Mouse (Mus musculus) layer of hippocampus, adult 9-11 months (tissue): ENCODE data around the gene Glmp.
"Not testable (repeated sequence)": the region's sequence is repeated elsewhere in the genome, so short reads cannot be mapped to it uniquely, and the experiment has no call there.

Experiments
- DNase-seq: peaks from one replicate; pipeline ENCODE4 v3.0.0; 2022

Gene Glmp

DNA sequence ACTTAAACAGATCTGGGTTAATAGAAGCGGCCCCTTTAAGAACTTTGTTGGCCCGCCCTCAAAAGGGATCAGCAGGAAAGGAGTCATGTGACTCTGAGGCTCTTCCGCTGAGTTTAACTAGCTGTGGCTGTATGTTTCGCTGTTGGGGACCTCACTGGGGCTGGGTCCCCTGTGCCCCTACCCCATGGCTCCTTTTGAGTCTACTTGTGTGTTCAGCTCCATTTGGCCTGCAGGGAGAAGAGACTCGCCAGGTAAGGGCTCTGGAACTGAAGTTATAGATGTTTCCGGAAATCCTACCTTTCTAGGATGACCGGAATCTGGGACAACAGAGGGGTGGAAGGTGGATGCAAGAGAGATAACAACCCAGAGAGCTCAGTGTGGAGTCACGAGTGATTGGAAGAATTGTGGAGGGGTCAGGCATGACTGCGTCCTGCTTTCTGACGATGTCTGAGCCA lies at the start of gene Glmp:
Gene Glmp (plus strand): TSS at position 73 of the 455 bp plus-strand sequence.
- DNase-seq, result peak; percentile 59

DNA sequence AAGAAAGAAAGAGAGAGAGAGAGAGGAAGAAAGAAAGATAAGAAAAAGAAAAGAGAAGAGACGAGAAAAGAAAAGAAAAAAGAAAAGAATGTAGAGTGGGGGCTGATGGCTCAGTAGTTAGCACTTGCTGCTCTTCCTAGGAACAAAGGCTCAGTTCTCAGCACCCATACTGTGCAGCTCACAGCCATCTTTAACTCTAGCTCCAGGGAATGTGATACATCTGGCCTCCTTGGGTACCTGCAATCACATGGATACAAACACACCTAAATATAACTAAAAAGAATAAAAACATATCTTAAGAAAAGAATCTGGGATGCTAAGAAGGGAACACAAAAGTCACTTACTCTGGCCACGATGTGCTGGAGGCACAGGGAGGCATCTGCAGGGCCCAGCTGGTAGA lies 48.7 kb upstream of the Glmp start:
- DNase-seq, result no peak

DNA sequence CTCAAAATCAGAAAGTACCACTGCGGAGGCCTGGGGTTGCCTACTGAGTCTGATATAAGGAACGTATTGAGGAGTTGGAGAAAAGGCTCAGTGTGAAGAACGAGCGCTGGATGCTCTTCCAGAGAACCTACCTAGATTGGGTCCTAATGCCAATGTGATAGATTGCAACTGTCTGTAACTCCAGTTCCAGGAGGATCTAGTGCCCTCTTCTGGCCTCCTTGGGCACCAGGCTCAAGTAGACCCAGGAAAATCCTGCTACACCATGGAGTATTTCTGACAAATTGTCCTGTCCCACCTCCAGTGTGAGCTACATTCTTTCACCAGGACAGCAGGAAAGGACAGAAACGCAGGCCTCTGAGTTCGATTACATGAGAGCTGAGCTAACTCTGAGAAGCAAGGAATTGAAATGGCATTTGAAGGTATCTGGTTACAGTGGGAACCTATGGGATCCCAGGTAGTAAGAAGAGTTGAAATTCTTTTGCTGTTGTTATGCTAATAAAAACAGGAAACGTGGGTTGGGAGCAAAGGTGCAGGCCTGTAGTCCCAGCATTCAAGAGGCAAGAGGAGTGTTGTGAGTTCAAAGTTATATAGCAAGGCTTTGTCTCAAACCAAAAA lies 48.2 kb upstream of the Glmp start:
- peak; percentile 19 for DNase-seq

DNA sequence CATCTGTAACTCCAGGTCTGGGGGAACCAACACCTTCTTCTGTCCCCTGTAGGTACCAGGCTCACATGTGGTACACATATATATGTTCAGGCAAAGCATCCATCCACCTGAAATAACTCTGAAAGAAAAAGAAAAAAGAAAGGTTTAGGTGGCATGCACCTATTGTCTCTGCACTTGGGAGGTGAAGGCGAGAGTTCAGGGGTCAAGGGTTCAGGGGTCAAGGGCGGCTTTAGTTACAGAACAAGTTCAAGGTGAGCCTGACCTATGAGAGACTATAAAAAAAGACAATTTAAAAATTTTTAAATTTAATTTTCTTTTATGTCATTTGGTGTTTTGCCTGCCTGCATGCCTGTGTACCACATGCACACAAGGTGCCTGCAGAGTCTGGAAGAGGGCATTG lies 44.8 kb upstream of the Glmp start:
- no peak for DNase-seq

DNA sequence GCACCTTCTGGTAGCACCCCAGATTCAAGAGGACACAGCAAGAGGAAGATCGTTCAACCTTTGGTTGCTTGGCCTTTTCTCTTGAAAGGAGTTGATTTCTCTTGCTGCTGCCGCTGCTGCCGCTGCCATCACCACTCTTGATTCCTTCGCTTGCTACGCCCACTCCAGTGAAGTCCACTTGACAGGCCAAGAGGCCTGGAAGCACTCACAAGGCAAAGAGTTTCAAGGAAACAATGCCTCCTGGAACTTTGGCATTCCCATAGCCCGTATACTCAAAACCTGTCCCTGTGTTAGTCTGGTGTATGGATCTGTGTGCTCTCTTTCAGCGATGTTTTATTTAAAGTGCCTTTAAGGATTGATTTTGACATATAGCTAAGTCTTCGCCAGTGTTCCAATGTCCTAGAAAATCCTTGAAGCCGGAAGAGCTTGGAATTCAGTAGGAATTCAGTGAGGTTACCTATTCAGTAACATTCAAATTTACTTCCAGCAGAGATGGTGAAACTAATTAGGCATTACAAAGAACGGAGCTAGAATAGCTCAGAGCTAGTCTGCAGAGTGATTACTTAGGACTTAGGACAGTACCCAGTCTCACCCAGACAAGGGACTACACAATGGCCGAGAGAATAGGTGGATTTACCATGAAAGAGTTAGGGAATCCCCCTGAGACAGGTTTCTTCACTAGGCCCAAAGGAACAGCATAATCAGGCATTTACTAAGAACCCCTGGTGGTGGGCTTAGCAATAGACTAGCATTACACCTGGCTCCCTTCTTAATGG lies 43.5 kb upstream of the Glmp start:
- DNase-seq, result not testable (repeated sequence)

DNA sequence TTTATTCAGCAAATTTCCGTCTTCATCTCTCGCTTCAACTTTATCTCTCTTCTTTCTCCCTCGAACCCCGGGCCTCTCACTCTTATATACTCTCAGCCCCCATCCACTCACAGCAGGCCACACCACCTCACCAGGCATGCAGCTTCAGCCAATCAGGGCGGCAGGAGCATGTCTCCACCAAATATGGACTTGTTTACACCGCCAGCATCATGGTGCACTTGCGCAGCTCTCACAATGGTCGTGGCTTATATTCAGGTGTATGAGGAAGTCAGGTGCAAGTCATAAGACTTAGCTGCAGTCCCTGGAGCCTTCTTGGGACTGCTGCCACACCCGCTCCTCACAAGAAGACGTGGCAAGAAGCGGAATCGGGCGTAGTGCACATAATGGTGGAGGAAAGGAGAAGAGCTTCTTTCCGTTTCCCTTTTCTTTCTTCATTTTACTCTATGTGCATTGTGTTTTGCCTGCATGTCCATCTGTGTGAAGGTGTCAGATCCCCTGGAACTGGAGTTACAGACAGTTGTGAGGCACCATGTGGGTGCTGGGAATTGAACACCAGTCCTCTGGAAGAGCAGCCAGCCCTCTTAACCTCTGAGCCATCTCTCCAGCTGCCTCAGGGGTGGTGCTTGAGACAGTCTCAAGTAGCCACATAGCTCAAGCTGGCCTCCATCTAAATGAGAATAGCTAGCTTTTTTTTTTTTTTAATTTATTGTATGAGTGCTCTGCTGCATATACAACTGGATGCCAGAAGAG lies 39.8 kb upstream of the Glmp start:
- not testable (repeated sequence) for DNase-seq

DNA sequence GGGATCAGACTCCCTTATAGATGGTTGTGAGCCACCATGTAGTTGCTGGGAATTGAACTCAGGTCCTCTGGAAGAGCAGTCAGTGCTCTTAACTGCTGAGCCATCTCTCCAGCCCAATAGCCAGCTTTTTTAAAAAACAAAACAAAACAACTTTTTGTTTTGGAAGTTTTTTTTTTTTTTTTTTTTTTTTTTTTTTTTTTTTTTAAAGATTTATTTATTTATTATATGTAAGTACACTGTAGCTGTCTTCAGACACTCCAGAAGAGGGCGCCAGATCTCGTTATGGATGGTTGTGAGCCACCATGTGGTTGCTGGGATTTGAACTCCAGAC lies 39.3 kb upstream of the Glmp start:
- DNase-seq, result not testable (repeated sequence)

DNA sequence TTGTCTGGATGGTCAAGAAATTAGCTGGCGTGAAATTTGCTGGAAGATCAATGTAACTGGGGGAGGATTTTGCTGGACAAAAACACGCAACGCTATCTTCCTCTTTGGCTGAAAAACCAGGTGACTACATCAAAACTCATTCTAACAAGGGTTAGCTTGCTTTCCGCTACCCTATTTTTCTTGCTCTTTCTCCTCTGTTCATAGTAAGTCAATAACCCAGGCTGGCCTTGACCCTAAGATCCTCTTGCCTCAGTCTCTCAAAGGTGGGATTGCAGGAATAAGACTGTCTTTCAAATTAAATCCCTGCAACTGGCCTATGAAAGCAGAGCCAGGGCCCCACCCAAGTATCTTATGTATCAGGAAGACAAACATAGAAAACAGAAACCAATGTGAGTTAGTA lies 37.7 kb upstream of the Glmp start, which contains the start of gene Gm38392:
Gene Gm38392 (minus strand): TSS at position 101 of the 400 bp plus-strand sequence.
- no peak for DNase-seq

DNA sequence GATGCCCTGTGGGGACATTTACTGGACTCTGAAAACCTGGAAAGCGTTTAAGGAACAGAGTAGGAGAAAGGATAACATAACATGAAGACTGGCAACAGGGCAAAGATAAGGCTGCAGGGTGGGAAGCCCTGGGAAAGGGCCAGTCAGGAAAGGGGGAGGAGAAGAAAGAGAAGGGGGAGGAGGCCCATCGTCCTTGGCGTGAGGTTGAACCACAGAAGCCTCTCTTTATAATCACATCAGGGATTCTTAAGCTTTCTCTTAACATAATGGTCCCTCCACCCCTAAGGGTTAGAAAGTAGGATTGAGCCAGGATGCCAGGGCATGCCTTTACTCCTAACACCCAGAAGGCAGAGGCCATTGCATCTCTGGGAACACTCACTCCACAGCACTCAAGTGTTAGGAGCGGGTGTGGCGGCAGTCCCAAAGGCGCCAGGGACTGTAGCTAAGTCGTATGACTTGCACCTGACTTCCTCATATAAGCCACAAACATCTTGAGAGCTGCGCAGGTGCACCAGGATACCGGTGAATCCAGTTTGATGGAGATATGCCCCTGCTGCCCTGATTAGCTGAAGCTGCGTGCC lies 36.6 kb upstream of the Glmp start:
- DNase-seq, result not testable (repeated sequence)

DNA sequence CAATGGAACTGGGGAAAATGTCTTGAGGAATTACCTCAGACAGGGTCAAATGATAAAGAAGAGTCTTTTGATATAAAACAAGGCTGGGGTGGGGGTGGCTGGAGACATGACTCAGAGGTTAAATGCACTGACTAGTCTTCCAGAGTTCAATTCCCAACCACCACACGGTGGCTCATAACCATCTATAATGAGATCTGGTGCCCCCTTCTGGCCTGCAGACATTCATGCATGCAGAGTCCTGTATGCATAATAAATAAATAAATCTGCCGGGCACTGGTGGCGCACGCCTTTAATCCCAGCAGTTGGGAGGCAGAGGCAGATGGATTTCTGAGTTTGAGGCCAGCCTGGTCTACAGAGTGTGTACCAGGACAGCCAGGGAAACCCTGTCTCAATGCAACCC lies 32.9 kb upstream of the Glmp start:
- no peak for DNase-seq

DNA sequence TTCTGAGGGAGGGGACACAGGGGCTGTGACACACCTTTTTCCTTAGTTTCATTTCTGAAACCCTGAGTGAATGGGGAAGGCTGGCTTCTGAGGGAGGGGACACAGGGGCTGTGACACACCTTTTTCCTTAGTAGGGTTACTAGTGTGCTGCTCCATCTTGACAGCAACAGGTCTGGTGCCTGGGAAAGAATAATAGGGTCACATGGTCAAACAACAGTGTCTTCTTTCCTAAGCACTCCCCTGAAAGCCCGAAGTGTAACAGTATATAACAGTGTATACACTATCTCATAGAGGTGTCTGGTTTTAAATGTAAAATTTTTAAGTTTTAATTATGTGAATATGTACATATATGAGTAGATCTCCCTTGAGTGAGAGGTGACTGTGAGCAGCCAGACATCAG lies 29.6 kb upstream of the Glmp start:
- not testable (repeated sequence) for DNase-seq

DNA sequence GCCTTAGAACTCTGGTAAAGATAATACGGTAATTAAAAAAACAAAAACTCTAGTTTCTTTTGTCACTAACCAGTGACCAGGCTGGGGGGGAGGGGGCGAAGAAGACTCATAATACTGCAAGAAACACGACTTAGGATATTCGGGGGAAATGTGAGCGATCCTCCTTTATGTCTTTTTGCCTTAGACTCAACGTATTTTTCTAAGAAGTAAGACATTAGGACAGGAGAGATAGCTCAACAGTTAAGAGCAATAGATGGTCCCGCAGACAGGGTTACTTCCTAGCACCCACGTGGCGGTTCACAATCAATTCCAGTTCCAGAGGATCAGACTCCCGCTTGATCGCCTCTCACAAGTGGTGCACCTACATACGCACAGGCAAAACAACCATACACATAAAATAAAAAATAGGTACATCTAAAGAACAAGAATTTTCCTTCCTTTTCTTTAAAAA lies 28.7 kb upstream of the Glmp start:
- DNase-seq, result no peak

DNA sequence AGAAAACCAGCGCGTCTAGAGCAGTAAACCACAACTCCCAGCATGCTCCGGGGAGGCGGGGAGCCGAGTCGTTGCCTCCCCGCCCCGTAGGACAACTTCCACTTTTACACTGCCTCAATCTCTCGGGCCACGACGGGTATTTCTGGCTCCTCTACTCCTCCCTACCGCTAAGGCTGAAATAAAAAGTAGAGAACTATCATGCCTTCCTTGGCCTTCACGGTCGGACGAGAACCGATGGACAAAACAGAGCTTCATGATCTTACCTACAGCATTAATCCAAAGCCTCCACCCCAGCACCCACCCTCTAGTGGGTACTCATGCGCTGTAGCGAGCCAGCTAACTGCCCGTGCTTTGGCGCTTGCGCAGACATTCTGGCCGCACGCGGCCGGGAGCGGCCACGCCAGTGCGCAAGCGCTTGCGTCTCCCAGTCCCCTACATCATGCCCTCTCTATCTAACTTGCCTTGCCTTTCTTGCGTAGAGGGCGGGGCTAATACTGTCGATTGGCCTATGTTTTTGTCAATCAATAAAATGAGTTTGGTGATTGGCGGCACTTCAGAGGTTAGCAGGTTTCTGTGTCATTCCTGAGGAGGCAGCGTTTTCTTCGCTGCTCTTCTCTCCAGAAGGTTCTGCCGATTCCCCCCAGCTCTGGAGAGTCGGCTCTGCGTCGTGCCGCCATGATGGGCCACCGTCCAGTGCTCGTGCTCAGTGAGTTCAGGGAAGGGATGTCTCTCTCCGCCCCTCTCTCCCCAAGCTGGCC lies 28.1 kb upstream of the Glmp start, which contains the start of the genes Tsacc and Cct3:
Gene Tsacc (minus strand): TSS at position 439 of the 758 bp plus-strand sequence.
Gene Cct3 (plus strand): TSS at position 556 of the 758 bp plus-strand sequence.
- peak; percentile 99 for DNase-seq

DNA sequence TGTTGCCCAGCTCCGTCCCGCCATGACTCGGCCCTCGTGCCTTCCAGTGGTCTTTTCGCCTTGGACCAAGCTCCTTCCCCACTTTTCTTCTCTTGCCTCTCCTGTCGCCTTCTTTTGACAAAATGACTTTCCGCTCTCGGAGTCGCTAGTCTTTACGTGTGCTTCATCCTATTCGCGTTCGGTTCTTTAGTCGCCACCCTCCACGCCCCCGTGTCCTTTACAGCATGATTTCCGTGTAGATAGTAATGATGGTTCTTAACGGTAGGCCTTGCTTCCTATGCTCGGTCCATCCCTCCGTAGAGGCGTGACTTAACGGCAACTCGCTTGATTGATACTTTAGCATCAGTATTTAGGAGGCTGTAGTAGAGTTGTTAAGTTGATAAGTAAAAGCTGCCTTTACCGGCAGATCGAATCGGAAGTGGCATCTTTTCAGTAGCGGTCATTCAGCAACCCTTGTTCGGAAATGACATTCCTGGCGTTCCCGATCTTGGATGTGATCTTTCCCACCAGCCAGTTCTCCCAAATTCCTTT lies 27.4 kb upstream of the Glmp start:
- DNase-seq, result peak; percentile 68

DNA sequence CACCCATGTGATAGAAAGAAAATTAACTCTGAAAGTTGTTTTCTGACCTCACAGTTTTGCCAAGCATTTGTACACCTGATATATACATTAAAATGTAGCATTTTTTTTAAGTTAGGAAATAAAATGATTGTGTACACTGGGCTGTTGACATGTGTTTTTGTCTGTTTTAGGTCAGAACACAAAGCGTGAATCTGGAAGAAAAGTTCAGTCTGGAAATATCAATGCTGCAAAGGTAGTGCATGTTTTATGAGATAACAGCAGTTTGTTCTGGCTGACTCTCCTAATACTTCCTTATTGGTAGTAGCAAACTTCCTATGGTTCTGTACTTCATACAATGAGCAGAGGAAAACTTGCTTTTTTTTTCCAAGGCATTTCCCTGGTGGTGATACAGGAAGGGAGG lies 25.7 kb upstream of the Glmp start:
- no peak for DNase-seq

DNA sequence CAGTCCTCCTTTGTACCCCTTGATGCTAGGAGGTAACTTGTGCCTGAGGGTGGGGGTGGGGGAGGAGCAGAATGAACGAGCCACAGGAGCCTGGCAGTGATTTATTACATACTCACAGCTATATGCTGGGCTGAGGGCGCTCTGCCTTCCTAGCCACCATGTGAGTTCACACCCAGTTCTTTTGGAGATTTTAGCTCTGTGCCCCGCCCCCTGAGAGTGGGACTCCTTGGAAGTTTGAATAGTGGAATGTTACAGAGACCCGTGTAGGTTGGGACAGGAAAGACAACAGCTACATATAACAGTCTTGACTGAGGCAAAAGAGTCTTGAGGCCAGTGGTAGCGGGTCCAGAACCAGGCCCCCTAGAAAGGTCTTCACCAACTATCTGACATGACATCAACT lies 4.1 kb downstream of the Glmp start:
- no peak for DNase-seq

DNA sequence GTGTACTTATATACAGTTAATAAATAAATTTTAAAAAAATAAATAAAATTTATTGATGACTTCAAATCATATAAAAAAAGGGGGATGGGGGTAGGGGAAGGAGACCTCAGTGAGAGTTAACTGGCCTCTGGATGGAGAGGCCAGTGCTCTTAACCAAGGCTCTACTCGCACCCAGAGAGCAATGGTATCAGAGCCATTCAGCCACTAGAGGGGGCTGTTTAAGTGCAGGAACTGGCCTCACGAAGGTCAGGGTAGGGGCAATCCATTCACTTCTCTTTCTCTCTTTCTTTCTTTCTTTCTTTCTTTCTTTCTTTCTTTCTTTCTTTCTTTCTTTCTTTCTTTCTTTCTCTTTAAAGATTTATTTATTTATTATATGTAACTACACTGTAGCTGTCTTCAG lies 6.5 kb downstream of the Glmp start:
- no peak for DNase-seq

DNA sequence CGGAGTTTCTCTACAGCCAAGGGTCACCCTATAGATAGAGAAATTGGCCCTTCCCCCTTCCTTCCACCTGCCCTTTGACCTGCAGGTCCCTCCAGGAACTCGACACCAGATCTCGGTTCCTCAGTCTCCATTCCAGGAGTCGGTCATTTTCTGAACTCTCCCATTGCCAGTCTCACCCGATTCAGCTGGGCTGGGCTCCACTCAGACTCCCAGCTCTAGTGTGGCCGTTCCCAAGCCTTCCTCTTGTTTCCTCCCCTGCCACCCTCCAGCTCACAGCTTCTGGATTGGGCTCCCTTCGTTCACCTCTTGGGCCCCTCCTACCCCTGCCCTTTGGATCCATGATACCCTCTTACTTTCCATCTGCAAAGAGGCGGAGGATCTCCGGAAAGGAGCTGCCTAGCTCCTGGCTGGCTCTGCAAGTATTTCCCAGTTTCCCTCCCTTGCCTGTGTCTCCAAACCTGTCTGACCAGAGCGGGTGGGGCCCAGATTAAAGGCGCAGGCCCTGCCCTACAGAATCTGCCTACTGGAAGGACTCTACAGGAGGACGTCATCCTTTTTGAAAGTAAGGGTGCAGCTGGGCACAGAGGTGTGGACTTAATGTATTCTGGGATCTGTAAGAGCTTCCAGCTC lies 9.3 kb downstream of the Glmp start:
- DNase-seq, result no peak

DNA sequence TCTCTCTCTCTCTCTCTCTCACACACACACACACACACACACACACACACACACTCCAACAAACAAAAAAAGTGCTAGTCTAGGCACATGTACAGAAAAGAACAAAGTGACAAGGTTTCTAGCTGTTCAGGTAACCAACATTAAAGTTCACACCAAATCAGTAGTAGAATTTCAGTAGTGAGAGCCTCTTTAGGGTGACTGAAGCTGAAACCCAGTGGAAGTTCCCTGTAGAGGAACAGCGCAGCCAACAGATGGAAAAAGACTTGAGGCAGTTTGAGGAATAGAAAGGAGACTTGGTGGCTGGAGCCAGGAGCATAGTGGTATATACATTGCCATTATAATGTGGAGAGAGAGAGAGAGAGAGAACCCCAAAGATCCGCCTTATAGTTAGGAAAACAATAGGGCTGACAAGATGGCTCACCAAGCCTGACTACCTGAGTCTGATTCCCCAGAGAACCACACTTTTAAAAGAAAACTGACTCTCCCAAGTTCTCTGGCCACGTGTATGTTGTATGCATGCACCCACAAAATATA lies 10.1 kb downstream of the Glmp start:
- no peak for DNase-seq

DNA sequence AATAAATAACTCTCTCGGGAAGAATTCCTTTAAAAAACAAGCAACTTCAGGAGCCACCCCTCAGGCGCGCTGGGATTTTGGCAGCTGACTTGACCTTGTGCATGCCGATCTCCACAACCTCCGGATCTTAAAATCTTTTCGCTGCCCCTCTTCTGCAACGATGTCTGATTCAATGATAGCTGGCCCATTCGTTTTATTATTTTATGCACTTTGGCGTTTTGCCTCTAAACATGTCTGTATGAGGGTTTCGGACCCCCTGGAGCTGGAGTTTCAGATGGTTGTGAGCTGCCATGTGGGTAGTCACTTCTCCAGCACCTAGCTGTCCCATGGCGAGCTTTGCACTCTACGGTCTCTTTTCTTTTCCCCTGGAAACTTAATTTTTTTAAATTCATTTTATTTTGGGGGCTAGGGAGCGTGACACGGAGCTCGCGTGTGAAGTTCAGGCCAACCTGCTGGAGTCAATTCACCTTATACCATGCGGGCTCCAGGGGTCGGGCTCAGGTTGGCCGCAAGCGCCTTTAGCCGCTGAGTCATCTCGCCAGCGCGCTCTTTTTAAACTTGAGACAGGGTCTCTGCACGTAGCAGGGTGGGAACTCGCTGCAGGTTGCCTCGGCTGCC lies 10.7 kb downstream of the Glmp start:
- no peak for DNase-seq
